Mouse (Mus musculus): ENCODE data around the gene F2rl2. TPM values are rescaled to one million over a fixed set of nuclear protein-coding genes. Genes with fewer than 3 reads are reported as not detected.

The F2rl2 gene
- polyA plus RNA-seq, 1 experiment from 2014 or later, result 4.2 TPM

- no peak overlapping the region for H3K4me3 ChIP-seq (ENCODE audit: low read depth, low read length)
- DNase-seq (ENCODE audit: low spot score) (no peak), ATAC-seq (ENCODE audit: insufficient read depth, low FRiP score, low TSS enrichment) (no peak)
- WGBS, result 99% methylated on average over 4 of the region's 4 CpGs
- H3K27ac ChIP-seq (ENCODE audit: low read depth, low read length), result no peak overlapping the region
- H3K9me3 ChIP-seq (ENCODE audit: control insufficient read depth, low read length), result no peaks in the 10 kb centered on the region
- no peaks in the 10 kb centered on the region for H3K27me3 ChIP-seq (ENCODE audit: control insufficient read depth, insufficient read depth, low read length)
- peaks cover 2% of the 10 kb centered on the region; the same call in 1 of the 2 replicates for H3K36me3 ChIP-seq (ENCODE audit: control insufficient read depth, insufficient read depth, low read length)
- H3K4me2 ChIP-seq (ENCODE audit: low read depth), result no peak overlapping the region
- H3K9ac ChIP-seq (ENCODE audit: low read length), result no peak overlapping the region
- H3K4me1 ChIP-seq (ENCODE audit: control insufficient read depth, insufficient read depth, low read length), result no peaks in the 10 kb centered on the region
Measured at GRCm38 (mm10) chr13:95663834-95664233, 32.8 kb upstream of the F2rl2 start.

GRCm38 (mm10) chr13:95665644-95666356 lies 30.9 kb upstream of the F2rl2 start:
- ATAC-seq (ENCODE audit: insufficient read depth, low FRiP score, low TSS enrichment) (no peak), DNase-seq (ENCODE audit: low spot score) (no peak)
- H3K9ac ChIP-seq (ENCODE audit: low read length), result no peak overlapping the region
- H3K27me3 ChIP-seq (ENCODE audit: control insufficient read depth, insufficient read depth, low read length), result no peaks in the 10 kb centered on the region
- H3K4me1 ChIP-seq (ENCODE audit: control insufficient read depth, insufficient read depth, low read length), result no peaks in the 10 kb centered on the region
- 86% methylated on average over 13 of the region's 13 CpGs for whole genome bisulfite sequencing
- no peaks in the 10 kb centered on the region for H3K9me3 ChIP-seq (ENCODE audit: control insufficient read depth, low read length)
- no peak overlapping the region for H3K27ac ChIP-seq (ENCODE audit: low read depth, low read length)
- H3K4me2 ChIP-seq (ENCODE audit: low read depth), result no peak overlapping the region
- H3K4me3 ChIP-seq (ENCODE audit: low read depth, low read length), result no peak overlapping the region
- 0 out of 2 replicates have a peak, but pooled peaks cover 2% of the 10 kb centered on the region for H3K36me3 ChIP-seq (ENCODE audit: control insufficient read depth, insufficient read depth, low read length)

GRCm38 (mm10) chr13:95667260-95667659 lies 29.4 kb upstream of the F2rl2 start:
- H3K27me3 ChIP-seq (ENCODE audit: control insufficient read depth, insufficient read depth, low read length), result no peaks in the 10 kb centered on the region
- no peak overlapping the region for H3K9ac ChIP-seq (ENCODE audit: low read length)
- no peak overlapping the region for H3K27ac ChIP-seq (ENCODE audit: low read depth, low read length)
- no peaks in the 10 kb centered on the region for H3K4me1 ChIP-seq (ENCODE audit: control insufficient read depth, insufficient read depth, low read length)
- H3K36me3 ChIP-seq (ENCODE audit: control insufficient read depth, insufficient read depth, low read length), result 0 out of 2 replicates have a peak, but pooled peaks cover 2% of the 10 kb centered on the region
- no peak overlapping the region for H3K4me2 ChIP-seq (ENCODE audit: low read depth)
- WGBS, result 22% methylated on average over 7 of the region's 7 CpGs
- no peak overlapping the region for H3K4me3 ChIP-seq (ENCODE audit: low read depth, low read length)
- ATAC-seq (ENCODE audit: insufficient read depth, low FRiP score, low TSS enrichment) (no peak), DNase-seq (ENCODE audit: low spot score) (no peak)
- no peaks in the 10 kb centered on the region for H3K9me3 ChIP-seq (ENCODE audit: control insufficient read depth, low read length)

- DNase-seq (ENCODE audit: low spot score) (no peak), ATAC-seq (ENCODE audit: insufficient read depth, low FRiP score, low TSS enrichment) (no peak)
- Histone ChIP-seq H3K27ac (ENCODE audit: low read depth, low read length) (no peak overlapping the region), H3K36me3 (ENCODE audit: control insufficient read depth, insufficient read depth, low read length) (no peaks in the 10 kb centered on the region), H3K4me1 (ENCODE audit: control insufficient read depth, insufficient read depth, low read length) (no peaks in the 10 kb centered on the region), H3K27me3 (ENCODE audit: control insufficient read depth, insufficient read depth, low read length) (no peaks in the 10 kb centered on the region), H3K4me3 (ENCODE audit: low read depth, low read length) (no peak overlapping the region), H3K4me2 (ENCODE audit: low read depth) (no peak overlapping the region), H3K9ac (ENCODE audit: low read length) (no peak overlapping the region), H3K9me3 (ENCODE audit: control insufficient read depth, low read length) (no peaks in the 10 kb centered on the region)
- WGBS, result 89% methylated on average over 5 of the region's 5 CpGs
Measured at GRCm38 (mm10) chr13:95670534-95670933, 26.1 kb upstream of the F2rl2 start.

GRCm38 (mm10) chr13:95671108-95671897 lies 25.4 kb upstream of the F2rl2 start:
- 86% methylated on average over 9 of the region's 9 CpGs for WGBS
- H3K27me3 ChIP-seq (ENCODE audit: control insufficient read depth, insufficient read depth, low read length), result no peaks in the 10 kb centered on the region
- no peak overlapping the region for H3K9ac ChIP-seq (ENCODE audit: low read length)
- H3K36me3 ChIP-seq (ENCODE audit: control insufficient read depth, insufficient read depth, low read length), result no peaks in the 10 kb centered on the region
- no peak overlapping the region for H3K4me2 ChIP-seq (ENCODE audit: low read depth)
- H3K4me3 ChIP-seq (ENCODE audit: low read depth, low read length), result no peak overlapping the region
- ATAC-seq (ENCODE audit: insufficient read depth, low FRiP score, low TSS enrichment) (no peak), DNase-seq (ENCODE audit: low spot score) (no peak)
- H3K9me3 ChIP-seq (ENCODE audit: control insufficient read depth, low read length), result no peaks in the 10 kb centered on the region
- no peak overlapping the region for H3K27ac ChIP-seq (ENCODE audit: low read depth, low read length)
- H3K4me1 ChIP-seq (ENCODE audit: control insufficient read depth, insufficient read depth, low read length), result no peaks in the 10 kb centered on the region

DNA sequence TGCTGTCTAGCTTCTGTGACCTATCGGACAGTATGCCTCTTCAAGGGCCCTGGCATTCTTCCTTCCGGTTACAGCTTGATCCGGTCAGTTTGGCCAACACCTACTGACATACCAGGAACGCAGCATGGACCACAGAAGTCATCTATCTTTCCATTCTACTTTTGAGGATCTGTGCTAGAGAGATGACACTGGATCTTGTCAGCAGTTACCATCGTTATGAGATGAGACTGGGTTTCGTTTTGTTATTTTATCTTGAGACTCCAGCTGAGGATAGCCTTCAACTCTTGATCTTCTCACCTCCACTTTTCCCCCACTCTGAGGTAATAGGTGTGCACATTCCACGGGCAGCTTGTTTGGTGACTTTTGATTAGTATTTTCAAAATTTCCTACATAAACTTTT lies 24.3 kb upstream of the F2rl2 start:
- 96% methylated on average over 7 of the region's 7 CpGs for WGBS
- H3K27ac ChIP-seq (ENCODE audit: low read depth, low read length), result no peak overlapping the region
- no peak overlapping the region for H3K4me3 ChIP-seq (ENCODE audit: low read depth, low read length)
- no peaks in the 10 kb centered on the region for H3K4me1 ChIP-seq (ENCODE audit: control insufficient read depth, insufficient read depth, low read length)
- no peak for DNase-seq (ENCODE audit: low spot score)
- no peak for ATAC-seq (ENCODE audit: insufficient read depth, low FRiP score, low TSS enrichment)
- no peaks in the 10 kb centered on the region for H3K36me3 ChIP-seq (ENCODE audit: control insufficient read depth, insufficient read depth, low read length)
- no peaks in the 10 kb centered on the region for H3K9me3 ChIP-seq (ENCODE audit: control insufficient read depth, low read length)
- H3K4me2 ChIP-seq (ENCODE audit: low read depth), result no peak overlapping the region
- H3K9ac ChIP-seq (ENCODE audit: low read length), result no peak overlapping the region
- no peaks in the 10 kb centered on the region for H3K27me3 ChIP-seq (ENCODE audit: control insufficient read depth, insufficient read depth, low read length)

GRCm38 (mm10) chr13:95679078-95679477 lies 17.6 kb upstream of the F2rl2 start:
- 88% methylated on average over 5 of the region's 5 CpGs for WGBS
- Histone ChIP-seq H3K27me3 (ENCODE audit: control insufficient read depth, insufficient read depth, low read length) (no peaks in the 10 kb centered on the region), H3K9ac (ENCODE audit: low read length) (no peak overlapping the region), H3K36me3 (ENCODE audit: control insufficient read depth, insufficient read depth, low read length) (no peaks in the 10 kb centered on the region), H3K4me1 (ENCODE audit: control insufficient read depth, insufficient read depth, low read length) (no peaks in the 10 kb centered on the region), H3K4me2 (ENCODE audit: low read depth) (no peak overlapping the region), H3K4me3 (ENCODE audit: low read depth, low read length) (no peak overlapping the region), H3K27ac (ENCODE audit: low read depth, low read length) (no peak overlapping the region), H3K9me3 (ENCODE audit: control insufficient read depth, low read length) (no peaks in the 10 kb centered on the region)
- DNase-seq (ENCODE audit: low spot score) (no peak), ATAC-seq (ENCODE audit: insufficient read depth, low FRiP score, low TSS enrichment) (no peak)

DNA sequence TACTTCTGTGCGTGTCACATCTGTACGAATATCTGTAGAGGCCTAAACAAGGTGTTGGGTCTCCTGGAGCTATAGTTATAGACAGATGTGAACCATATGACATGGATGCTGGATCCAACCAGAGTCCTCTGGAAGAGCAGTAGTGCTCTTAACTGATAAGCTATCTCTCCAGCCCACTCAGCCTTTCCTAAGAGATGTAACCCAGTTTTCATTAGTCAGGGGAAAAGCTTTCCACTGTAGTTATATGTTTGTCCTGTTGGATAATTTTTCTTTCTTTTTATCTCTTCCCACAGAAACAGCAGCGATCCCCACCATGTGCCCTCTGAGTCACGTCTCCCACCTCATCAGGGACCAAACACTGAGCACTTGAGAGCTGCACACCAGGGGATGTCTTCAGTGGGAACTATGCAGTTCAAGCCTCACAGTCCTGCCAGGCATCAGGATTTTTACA lies 17.1 kb upstream of the F2rl2 start:
- no peaks in the 10 kb centered on the region for H3K9me3 ChIP-seq (ENCODE audit: control insufficient read depth, low read length)
- DNase-seq (ENCODE audit: low spot score) (no peak), ATAC-seq (ENCODE audit: insufficient read depth, low FRiP score, low TSS enrichment) (no peak)
- no peak overlapping the region for H3K4me3 ChIP-seq (ENCODE audit: low read depth, low read length)
- no peaks in the 10 kb centered on the region for H3K27me3 ChIP-seq (ENCODE audit: control insufficient read depth, insufficient read depth, low read length)
- H3K36me3 ChIP-seq (ENCODE audit: control insufficient read depth, insufficient read depth, low read length), result no peaks in the 10 kb centered on the region
- H3K27ac ChIP-seq (ENCODE audit: low read depth, low read length), result no peak overlapping the region
- H3K4me1 ChIP-seq (ENCODE audit: control insufficient read depth, insufficient read depth, low read length), result no peaks in the 10 kb centered on the region
- H3K9ac ChIP-seq (ENCODE audit: low read length), result no peak overlapping the region
- H3K4me2 ChIP-seq (ENCODE audit: low read depth), result no peak overlapping the region
- 94% methylated on average over 4 of the region's 4 CpGs for WGBS
